Mouse (Mus musculus) heart, adult 8-10 months (tissue): ENCODE results near the gene Adarb2. TPM values are rescaled to one million over a fixed set of nuclear protein-coding genes. Genes with fewer than 3 reads are reported as not detected.

Experiments
- DNase-seq: peaks from one replicate; pipeline ENCODE4 v3.0.0; 2022; ENCODE audit warnings: low spot score
- total RNA-seq, 4 experiments: library from RNA; stranded (reverse); gene quantifications; 2 replicates each; pipeline ENCODE4 v1.2.4; 2022

The Adarb2 gene
- total RNA-seq, 4 experiments from 2014 or later: 0.06 TPM; not detected in 3

DNA sequence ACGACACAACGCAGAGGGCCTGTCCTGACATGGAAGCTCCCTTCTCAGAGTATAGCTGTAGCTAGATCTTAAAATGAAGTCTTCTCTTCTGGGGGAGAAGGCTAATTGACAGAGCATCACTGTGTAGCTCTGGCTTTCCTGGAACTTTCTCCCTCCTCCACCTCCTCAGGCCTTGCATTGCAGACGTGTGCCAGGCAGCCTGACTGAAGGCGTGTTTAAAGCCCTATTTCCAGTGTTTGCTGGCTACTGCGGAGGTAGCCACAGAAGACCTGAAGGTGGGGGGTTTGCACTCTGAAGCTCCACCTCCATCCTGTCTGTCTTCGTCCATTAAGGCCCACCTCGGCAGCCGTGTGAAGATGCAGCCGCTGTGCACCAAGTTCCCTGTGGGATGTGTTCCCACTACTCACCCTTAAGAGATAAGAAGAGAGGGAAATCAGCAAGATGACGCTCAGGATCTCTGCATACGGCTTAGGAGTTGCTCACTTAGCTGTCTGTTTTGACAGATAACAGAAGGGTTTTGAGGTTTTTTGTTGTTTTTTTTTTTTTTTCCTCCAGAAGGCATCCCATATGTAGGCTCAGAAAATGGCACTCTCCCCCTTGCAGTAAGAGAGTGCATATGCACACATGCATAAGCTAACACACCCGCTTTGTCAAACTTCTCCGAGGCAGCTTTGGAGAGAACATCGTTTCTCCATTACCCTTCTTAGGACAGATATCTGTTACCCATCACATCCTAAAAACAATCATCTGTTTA, 581.8 kb downstream of the Adarb2 start:
- no peak for DNase-seq

DNA sequence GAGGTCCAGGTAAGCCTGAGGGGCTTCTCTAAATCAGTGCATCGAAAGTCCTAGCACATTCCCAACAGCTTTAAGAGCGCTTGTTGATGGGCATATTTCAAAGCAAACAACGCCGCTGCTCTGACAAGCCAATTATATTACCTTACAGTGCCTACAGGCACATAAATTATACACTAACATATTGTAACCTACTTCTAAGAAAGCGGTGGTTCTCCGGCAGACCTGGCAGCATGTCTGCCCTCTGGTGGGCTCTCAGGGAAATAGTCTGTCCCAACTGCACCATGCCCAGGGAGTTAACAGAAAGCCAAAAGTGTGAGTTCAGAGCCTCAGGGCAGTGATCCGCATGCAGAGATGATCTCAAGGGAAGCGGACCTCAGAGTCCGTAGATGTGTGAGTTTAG, 582.5 kb downstream of the Adarb2 start:
- no peak for DNase-seq

DNA sequence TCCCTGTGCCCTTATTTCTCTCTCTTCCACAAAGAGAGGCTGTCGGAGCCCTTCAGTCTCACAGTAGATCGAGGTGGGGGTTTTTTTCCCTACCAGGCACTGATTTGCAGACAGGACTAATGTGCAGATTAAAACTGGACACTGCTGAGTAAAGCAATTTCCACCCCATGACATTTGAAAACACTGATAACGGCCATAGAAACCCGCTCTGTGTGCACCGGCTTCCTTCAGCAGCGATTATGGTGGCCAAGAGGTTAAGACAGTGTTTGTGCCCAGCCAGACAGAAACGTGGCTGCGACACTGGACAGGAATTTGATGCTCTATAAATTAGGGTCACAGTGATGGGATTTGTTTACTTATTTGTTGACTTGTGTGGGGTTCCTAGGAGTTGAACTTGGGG, 590.6 kb downstream of the Adarb2 start:
- DNase-seq: no peak

DNA sequence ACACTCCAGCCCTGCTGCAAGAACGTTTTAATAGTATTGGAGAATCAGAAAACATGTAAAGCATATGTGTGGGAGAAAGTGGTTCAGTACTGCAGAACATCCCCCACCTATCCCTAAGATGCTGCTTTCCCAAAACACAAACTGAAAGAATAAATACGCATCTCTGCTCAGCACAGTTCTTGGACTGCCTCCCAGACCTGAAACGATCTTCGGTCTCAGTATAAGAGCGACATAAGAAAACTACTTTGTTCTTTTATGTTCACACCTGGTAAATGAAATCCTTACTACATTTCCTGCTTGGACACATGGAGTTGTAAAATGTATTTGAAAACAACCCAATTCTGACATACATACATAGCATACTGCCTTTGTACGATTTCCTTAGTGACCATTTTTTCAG, 597.9 kb downstream of the Adarb2 start:
- no peak for DNase-seq

DNA sequence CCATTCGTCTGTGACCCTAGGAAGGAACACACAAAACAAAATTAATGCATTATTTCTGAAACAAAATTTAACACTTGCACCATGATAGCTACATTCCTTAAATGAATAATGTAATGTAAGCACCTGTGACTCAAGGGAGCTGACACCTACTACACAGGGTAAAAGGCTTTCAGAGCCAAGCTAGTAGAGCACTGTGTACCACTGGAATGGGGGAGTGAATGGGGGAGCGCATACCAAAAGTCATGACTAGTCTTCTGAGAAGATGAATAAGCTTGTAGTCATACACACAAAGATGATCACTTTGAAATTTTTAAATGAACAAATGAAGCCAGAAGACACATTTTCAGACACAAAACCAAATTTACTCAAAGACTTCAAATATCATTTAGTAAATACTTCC, 603.3 kb downstream of the Adarb2 start:
- DNase-seq: no peak
